Mouse (Mus musculus) heart, embryonic 12.5 days (tissue): ENCODE measurements at regions not wholly inside any gene's neighbourhood (a gene's known extent, or its start where the extent isn't known, plus 50 kb on each side); places are given as distances from the start of the nearest gene placed in this dataset.

Source experiments
- ATAC-seq: fragments of 200-750 bp; cut with Nextera tagmentation; 2 replicates; pipeline ENCODE4 v1.8.0; 2017; ENCODE audit warnings: moderate TSS enrichment, moderate library complexity; ENCODE audit not compliant: insufficient number of reproducible peaks, low FRiP score
- H3K27ac ChIP-seq: fragments of 300-500 bp; sonication (generic); 2 replicates; pipeline ENCODE4 v1.5.1; 2016; ENCODE audit warnings: mild to moderate bottlenecking, moderate library complexity; ENCODE audit not compliant: poor library complexity, severe bottlenecking
- H3K27me3 ChIP-seq: fragments of 300-500 bp; sonication (generic); replicated peaks from 2 replicates; pipeline ENCODE4 v1.6.1; 2016; ENCODE audit warnings: mild to moderate bottlenecking, moderate library complexity
- H3K36me3 ChIP-seq: fragments of 300-500 bp; sonication (generic); 2 replicates; pipeline ENCODE4 v1.6.1; 2016; ENCODE audit warnings: mild to moderate bottlenecking, moderate library complexity
- H3K4me1 ChIP-seq: fragments of 300-500 bp; sonication (generic); replicated peaks from 2 replicates; pipeline ENCODE4 v1.6.1; 2016; ENCODE audit warnings: mild to moderate bottlenecking
- H3K4me2 ChIP-seq: fragments of 300-500 bp; sonication (generic); 2 replicates; pipeline ENCODE4 v1.6.1; 2016; ENCODE audit warnings: mild to moderate bottlenecking, moderate library complexity
- H3K4me3 ChIP-seq: fragments of 300-500 bp; sonication (generic); 2 replicates; pipeline ENCODE4 v1.5.1; 2016; ENCODE audit warnings: mild to moderate bottlenecking
- H3K9ac ChIP-seq: fragments of 300-500 bp; sonication (generic); 2 replicates; pipeline ENCODE4 v1.6.1; 2016; ENCODE audit warnings: mild to moderate bottlenecking, moderate library complexity
- H3K9me3 ChIP-seq: fragments of 300-500 bp; sonication (generic); replicated peaks from 2 replicates; pipeline ENCODE4 v1.6.1; 2016; ENCODE audit warnings: mild to moderate bottlenecking, moderate library complexity
- WGBS: fragments of 180-500 bp; shearing (Covaris S2); methylation state at CpG from one replicate; pipeline ENCODE4 v1.1.7; 2016; 5-methylcytosine and 5-hydroxymethylcytosine counted together

DNA sequence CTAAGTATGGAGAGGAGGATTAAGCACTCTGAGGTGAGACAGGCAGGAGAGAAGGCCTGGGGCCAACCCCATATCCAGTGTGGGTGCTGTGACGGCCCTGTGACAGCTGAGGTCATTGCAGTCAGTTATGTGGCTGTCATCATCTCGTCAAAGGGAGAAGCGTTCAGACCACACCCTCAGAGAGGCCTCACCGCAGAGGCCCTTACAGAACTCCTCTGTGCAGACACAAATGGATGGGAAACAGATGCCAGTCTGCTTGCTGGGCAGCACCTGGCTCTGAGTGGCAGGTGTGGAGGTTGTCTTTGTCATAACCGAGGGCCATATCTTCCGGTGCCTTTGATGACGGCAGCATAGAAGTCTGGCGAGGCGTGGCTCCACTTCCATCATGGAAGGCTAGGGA, 73.2 kb upstream of the Pmepa1 start:
- H3K27ac ChIP-seq = no peak overlapping the region
- peak; percentile 53; the same call in 1 of the 2 replicates for ATAC-seq

DNA sequence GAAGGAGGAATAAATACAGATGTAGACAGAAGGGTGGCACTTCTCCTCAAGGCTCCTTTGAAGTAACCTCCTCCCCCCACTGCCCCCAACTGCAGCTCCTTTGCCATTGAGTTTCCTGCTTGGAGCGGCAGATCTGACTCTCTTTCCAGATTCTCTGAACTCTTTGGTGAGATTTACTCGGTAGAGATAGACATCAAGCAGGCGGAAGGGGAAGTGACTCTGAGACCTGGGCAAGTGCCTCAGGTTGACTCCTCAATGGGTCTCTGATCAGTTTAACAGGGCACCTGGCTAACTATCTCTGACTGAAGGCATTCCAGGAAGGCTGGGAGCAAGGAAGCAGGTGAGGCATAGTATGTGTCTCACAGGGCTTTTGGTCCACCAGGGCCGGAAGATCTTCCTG, 73.6 kb upstream of the Pmepa1 start:
- H3K27me3 ChIP-seq = 0 out of 2 replicates have a peak, but pooled peaks cover 2% of the 10 kb centered on the region
- no peaks in the 10 kb centered on the region for H3K9me3 ChIP-seq
- no peak overlapping the region for H3K9ac ChIP-seq
- no peak overlapping the region for H3K4me3 ChIP-seq
- no peak overlapping the region for H3K27ac ChIP-seq
- H3K4me1 ChIP-seq = peaks cover 43% of the 10 kb centered on the region
- 78% methylated on average over 4 of the region's 4 CpGs for WGBS
- no peak for ATAC-seq
- H3K36me3 ChIP-seq = no peaks in the 10 kb centered on the region
- no peak overlapping the region for H3K4me2 ChIP-seq

More for the DNA sequence above, 73.2 kb upstream of the Pmepa1 start:
- Histone ChIP-seq H3K27me3 (0 out of 2 replicates have a peak, but pooled peaks cover 2% of the 10 kb centered on the region), H3K4me1 (peaks cover 43% of the 10 kb centered on the region), H3K4me2 (no peak overlapping the region), H3K9ac (no peak overlapping the region), H3K36me3 (no peaks in the 10 kb centered on the region), H3K4me3 (no peak overlapping the region), H3K9me3 (peaks cover under 1% of the 10 kb centered on the region; the same call in 1 of the 2 replicates)
- 48% methylated on average over 9 of the region's 9 CpGs for WGBS

DNA sequence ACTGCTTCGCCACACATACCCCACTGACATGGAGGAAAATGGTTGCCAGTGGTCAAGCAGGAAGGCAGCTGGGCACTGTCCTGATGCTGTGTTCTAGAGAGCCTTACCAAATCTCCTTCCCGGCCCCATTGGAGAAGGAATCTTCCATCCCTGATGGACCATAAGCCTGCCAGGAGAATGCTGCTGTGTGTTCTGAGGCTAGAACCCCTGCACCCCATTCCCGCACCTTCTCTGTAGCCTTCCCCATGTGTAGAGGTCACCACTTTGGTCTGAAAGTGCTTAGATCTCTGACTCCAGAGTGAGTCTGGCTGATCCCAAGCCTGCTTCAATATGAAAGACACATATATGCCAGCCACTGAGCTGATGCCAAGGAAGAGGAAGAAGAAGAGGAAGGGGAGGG, 74.1 kb upstream of the Pmepa1 start:
- no peak for ATAC-seq
- no peak overlapping the region for H3K9ac ChIP-seq
- H3K27ac ChIP-seq = no peak overlapping the region
- no peak overlapping the region for H3K4me3 ChIP-seq
- H3K27me3 ChIP-seq = 0 out of 2 replicates have a peak, but pooled peaks cover under 1% of the 10 kb centered on the region
- no peaks in the 10 kb centered on the region for H3K36me3 ChIP-seq
- no peak overlapping the region for H3K4me2 ChIP-seq
- 86% methylated on average over 3 of the region's 3 CpGs for WGBS
- no peaks in the 10 kb centered on the region for H3K9me3 ChIP-seq
- peaks cover 43% of the 10 kb centered on the region for H3K4me1 ChIP-seq

DNA sequence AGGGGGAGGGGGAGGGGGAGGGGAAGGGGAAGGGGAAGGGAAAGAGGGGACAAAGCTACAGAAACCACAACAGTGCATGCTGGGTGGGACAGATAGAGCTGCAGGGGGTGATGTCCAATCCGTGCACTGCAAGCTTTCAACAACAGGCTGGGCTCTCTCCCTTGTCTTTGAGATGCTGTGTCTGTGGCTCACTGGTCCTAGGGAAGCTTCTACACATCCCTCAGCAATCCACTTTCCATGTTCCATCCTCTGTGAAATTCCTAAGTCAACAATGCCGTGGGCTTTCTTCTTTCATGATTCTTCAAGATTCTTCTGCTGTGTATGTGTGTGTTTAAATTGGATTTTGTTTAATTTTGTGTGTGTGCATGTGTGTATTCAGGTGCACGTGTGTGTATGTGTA, 74.5 kb upstream of the Pmepa1 start:
- Histone ChIP-seq H3K4me1 (peaks cover 43% of the 10 kb centered on the region), H3K27me3 (no peaks in the 10 kb centered on the region), H3K9ac (no peak overlapping the region), H3K27ac (no peak overlapping the region), H3K4me3 (no peak overlapping the region), H3K9me3 (no peaks in the 10 kb centered on the region), H3K4me2 (no peak overlapping the region), H3K36me3 (no peaks in the 10 kb centered on the region)
- no peak for ATAC-seq
- WGBS = 72% methylated on average over 3 of the region's 3 CpGs

DNA sequence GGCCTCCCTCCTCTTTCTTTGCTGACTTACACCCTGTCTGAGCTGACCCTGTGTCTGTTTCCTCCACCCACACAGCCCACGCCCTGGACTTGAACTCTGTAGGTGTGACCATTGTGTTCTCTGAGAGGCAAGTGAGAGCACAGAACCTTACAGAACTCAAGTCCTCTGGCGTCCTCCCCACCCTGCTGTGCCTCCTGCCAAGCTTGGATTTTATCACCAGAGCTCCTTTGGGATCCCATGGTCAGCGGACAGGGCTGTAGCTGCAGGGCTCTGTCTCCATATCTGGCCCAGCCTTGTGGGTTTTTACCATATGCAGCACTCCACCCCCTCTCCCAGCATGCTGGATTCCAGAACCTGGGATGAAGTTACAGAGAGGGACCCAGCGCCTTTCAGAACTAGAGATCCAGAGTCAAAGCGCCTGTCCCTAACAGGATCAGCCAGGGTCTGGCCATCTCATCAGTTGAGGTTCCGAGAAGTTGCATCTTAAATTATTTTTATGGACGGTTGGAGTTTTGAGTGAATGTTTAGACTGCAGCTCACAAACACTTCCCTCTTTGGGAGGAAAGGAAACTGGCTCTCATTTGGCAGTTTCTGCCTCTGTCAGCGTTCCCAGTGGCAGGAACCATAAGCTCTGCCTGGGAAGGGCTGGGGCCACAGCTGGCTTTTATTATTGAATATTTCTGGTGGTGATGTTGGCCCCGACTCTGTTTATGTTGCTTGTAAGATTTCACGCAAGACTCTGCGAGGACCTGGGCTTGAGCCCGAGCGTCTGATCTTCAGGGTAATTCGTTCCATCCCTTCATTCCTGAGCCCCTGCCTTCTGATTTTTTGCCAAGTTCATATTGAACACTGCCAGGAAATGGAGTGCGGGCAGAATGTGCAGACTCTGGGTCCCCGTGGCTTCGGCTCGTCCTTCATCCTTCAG, 75.8 kb upstream of the Pmepa1 start:
- 50% methylated on average over 18 of the region's 18 CpGs for WGBS
- H3K9ac ChIP-seq = no peak overlapping the region
- H3K4me3 ChIP-seq = no peak overlapping the region
- ATAC-seq = peak; percentile 24; the same call in 1 of the 2 replicates
- H3K4me1 ChIP-seq = peaks cover 43% of the 10 kb centered on the region
- peak overlapping the region; percentile 65 for H3K27ac ChIP-seq
- no peaks in the 10 kb centered on the region for H3K27me3 ChIP-seq
- H3K4me2 ChIP-seq = 0 out of 2 replicates have a peak overlapping the region, but pooled peaks have one; percentile 14
- H3K36me3 ChIP-seq = no peaks in the 10 kb centered on the region
- H3K9me3 ChIP-seq = no peaks in the 10 kb centered on the region

DNA sequence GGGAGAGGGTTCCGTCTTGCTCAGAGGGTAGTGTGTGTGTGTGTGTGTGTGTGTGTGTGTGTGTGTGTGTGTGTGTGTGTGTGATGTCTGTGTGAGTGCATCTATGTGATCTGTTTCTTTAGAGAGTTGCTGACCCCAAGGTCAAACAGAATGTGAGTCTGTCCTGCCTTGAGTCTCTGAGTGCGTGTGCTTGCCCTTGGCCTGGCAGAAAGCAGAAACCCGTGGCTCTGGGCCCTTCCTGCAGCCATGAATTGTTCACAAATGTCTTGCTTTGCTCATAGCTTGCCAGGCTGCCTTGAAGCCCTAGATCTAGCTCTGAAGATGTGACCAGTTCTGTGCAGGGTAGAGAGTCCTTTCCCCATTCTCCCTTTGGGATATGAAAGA, 76.4 kb upstream of the Pmepa1 start:
- 52% methylated on average over 3 of the region's 3 CpGs for WGBS

DNA sequence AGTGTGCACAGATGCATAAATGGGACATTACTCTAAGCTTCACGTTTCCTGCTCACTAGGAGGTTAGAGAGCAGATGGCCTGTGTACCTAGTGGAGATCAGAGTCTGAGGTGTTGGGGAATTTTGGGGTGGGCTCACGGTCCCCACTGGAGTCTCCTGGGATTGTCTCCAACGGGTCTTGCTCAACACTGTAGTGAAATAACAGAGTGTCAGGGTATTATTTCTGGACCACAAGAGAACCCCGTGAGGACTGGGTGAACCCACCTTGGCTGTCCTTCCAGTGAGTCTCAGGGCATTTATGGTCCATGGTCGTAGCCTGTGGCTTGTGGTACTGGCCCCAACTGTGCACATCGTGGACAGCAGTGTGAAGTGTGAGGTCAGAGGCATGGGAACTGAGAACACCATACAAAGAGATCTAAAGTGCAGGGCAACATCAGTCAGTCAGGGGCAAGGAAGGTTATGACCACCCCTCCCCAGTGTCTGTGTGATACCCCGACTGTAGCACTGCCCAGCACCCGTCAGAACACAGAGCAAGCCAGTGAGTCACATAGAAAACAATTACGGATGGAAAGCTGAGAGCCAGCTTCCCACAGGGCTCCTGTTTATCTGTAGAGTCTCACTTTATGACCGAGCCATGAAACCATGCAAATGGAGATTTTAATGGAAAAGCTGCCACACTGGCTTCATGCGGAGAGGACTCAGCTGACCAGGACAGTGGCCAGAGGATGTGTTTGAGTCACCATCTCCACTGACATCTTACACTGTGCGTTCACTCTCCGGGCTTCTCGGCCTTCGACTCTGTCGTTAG, 77.3 kb upstream of the Pmepa1 start:
- ATAC-seq = no peak
- H3K4me2 ChIP-seq = no peak overlapping the region
- H3K27ac ChIP-seq = no peak overlapping the region
- H3K27me3 ChIP-seq = peaks cover 6% of the 10 kb centered on the region; the same call in 1 of the 2 replicates
- H3K9me3 ChIP-seq = no peaks in the 10 kb centered on the region
- no peak overlapping the region for H3K4me3 ChIP-seq
- H3K36me3 ChIP-seq = no peaks in the 10 kb centered on the region
- WGBS = 76% methylated on average over 16 of the region's 16 CpGs
- peaks cover 36% of the 10 kb centered on the region for H3K4me1 ChIP-seq
- H3K9ac ChIP-seq = no peak overlapping the region

More for the DNA sequence above, 76.4 kb upstream of the Pmepa1 start:
- Histone ChIP-seq H3K9ac (no peak overlapping the region), H3K36me3 (no peaks in the 10 kb centered on the region), H3K27ac (peak overlapping the region; percentile 65), H3K4me3 (no peak overlapping the region), H3K27me3 (no peaks in the 10 kb centered on the region), H3K4me1 (peaks cover 37% of the 10 kb centered on the region), H3K9me3 (no peaks in the 10 kb centered on the region), H3K4me2 (0 out of 2 replicates have a peak overlapping the region, but pooled peaks have one; percentile 14)
- no peak for ATAC-seq

DNA sequence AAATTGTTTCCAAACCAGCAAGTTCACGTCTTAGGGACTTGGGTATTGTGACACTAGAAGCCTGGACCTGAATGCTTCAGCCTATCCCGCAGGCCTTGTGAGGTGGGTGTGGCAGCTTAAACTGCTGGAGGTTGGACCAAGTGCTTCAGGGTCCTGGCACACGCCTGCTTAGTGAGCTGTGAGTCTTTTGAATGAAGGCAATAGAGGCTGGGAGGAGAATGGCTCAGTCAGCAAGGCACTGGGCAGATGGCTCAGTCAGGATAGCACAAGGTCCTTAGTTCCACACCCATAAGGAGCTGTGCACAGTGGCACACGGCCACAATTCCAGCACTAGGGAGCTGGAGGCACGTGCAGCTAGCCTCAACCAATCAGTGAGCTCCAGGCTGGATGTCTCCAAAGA, 80.5 kb upstream of the Pmepa1 start:
- no peak overlapping the region for H3K27ac ChIP-seq

DNA sequence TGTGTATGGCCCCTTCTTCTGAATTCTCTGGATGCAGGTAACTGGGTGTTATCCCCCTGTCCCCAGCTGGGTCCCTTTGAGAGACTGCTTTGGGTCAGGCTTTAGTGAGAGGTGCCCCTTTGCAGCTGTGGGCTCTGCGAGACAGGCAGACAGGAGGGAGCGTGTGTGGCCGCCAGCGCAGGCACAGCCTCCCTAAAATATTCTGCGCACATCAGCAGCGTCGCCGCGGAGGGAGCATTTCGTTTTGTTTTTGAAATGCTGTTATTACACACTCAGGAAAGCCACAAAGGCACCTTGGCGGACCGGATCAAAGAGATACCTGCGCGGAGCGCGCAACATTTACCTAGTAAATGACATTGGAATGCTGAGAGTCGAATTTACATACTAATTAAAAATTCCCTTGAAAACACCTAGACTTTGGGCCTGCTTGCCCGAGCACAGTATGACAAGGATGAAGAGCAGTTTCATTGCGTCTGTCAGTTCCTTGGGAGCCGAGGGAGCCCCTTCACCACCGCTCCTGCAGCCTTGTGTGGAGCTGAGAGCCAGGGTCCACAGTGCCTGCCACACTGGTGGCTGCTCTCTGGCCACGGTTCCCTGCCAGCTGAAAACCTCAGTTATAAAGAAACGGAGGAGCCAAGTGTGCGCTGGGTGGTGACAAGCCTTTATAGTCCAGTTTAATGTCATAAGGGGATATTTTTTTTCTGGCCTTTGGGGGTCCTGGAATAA, 89.3 kb upstream of the Pmepa1 start:
- 8% methylated on average over 24 of the region's 24 CpGs for WGBS
- H3K27ac ChIP-seq = no peak overlapping the region
- H3K4me2 ChIP-seq = peak overlapping the region; percentile 65
- H3K36me3 ChIP-seq = no peaks in the 10 kb centered on the region
- H3K27me3 ChIP-seq = peaks cover 53% of the 10 kb centered on the region
- ATAC-seq = no peak
- peaks cover 14% of the 10 kb centered on the region; the same call in 1 of the 2 replicates for H3K4me1 ChIP-seq
- H3K9me3 ChIP-seq = no peaks in the 10 kb centered on the region
- peak overlapping the region; percentile 40; the same call in 1 of the 2 replicates for H3K9ac ChIP-seq
- H3K4me3 ChIP-seq = peak overlapping the region; percentile 39

More for the DNA sequence above, 80.5 kb upstream of the Pmepa1 start:
- peaks cover 11% of the 10 kb centered on the region; the same call in 1 of the 2 replicates for H3K27me3 ChIP-seq
- no peak overlapping the region for H3K9ac ChIP-seq
- H3K4me1 ChIP-seq = peaks cover 16% of the 10 kb centered on the region
- ATAC-seq = no peak
- H3K4me2 ChIP-seq = no peak overlapping the region
- H3K4me3 ChIP-seq = no peak overlapping the region
- H3K9me3 ChIP-seq = no peaks in the 10 kb centered on the region
- 69% methylated on average over 5 of the region's 5 CpGs for WGBS
- H3K36me3 ChIP-seq = no peaks in the 10 kb centered on the region

DNA sequence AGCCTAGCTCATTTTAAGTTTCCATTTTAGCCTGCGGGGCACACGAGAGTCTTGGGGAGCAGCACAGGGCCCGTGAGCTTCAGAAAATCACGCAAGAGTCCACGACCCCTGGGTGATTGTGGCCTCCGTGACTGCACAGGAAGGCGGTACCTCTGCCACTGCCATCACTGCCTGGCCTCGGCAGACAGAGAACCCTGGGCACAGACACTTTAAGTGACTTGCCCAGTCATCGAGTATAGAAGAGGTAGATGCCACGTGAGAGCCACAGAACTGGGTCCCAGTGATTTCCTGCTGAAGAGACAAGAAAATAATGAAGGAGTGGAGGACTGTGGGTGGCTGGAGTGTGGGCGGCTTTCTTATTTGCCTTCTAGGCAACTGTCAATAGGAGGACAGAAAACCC, 90.4 kb upstream of the Pmepa1 start:
- ATAC-seq = no peak
- Histone ChIP-seq H3K9ac (no peak overlapping the region), H3K4me3 (no peak overlapping the region), H3K27me3 (peaks cover 53% of the 10 kb centered on the region), H3K27ac (no peak overlapping the region), H3K36me3 (no peaks in the 10 kb centered on the region), H3K4me2 (no peak overlapping the region), H3K9me3 (peaks cover 1% of the 10 kb centered on the region), H3K4me1 (peaks cover 14% of the 10 kb centered on the region; the same call in 1 of the 2 replicates)
- 59% methylated on average over 11 of the region's 11 CpGs for WGBS
